Mouse (Mus musculus): ENCODE results near the gene Rita1.

DNA sequence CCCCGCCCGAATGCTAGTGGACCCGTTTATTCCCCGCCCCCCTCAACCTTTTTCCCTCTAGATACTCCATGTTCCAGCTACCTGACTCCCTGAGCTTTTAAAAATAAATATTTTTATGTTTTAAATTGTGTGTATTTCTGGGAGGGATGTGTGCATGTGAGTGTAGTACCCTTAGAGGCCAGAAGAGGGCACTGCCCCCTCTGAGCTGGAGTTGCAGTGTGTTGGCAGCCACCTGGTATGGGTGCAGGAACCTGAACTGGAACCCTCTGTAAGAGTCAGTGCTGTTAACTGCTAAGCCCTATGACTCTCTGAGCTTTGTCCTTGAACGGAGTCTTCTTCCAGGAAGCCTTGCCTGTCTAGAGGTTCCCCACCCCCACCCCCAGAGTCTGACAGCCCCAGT, 19.5 kb upstream of the Rita1 start:
- TF ChIP-seq CTCF (IDR thresholded peaks at IDR 0.05; ENCODE audit: control insufficient read depth, insufficient read depth, insufficient replicate concordance, low read depth, low read length) = peak; percentile 69; the same call in 1 of the 2 replicates
- no peak for TF ChIP-seq POLR2A (IDR thresholded peaks at IDR 0.05; ENCODE audit: control insufficient read depth, low read depth, low read length)

Data from testis, adult 2 months (tissue).